ENCODE assay signal across 9 mouse cellular contexts in genomic region chr15:81008689-81009123, GRCm38 (mm10). TPM values are rescaled to one million over a fixed set of nuclear protein-coding genes. Genes with fewer than 3 reads are reported as not detected.
DNase-seq lines count a peak whose midpoint lies in the region; ATAC-seq and TF ChIP-seq lines count a peak whose summit lies in the region.
"Had no signal": no experiment of that assay in that cellular context is flagged by ENCODE, and none has a peak within 500 bp of the region (broad histone marks: within the 10 kb centered on the region; RNA-seq: fewer than 3 reads in every experiment).

No protein-coding gene starts in this region.

- no peaks in the 10 kb centered on the region for H3K9me3 ChIP-seq in liver, embryonic 14.5 days (ENCODE audit: control insufficient read depth, low read length)
- no peaks in the 10 kb centered on the region for H3K9me3 ChIP-seq in liver, embryonic 12.5 days (replicated peaks)

- WGBS in liver, embryonic 14.5 days (ENCODE audit: insufficient replicate concordance) = 59% methylated on average over 10 of the region's 10 CpGs
- 63% methylated on average over 10 of the region's 10 CpGs for whole genome bisulfite sequencing in liver, embryonic 12.5 days (ENCODE audit: insufficient replicate concordance)

- no peaks in the 10 kb centered on the region for H3K36me3 ChIP-seq in liver, embryonic 14.5 days (replicated peaks; ENCODE audit: control insufficient read depth, insufficient read depth, low read depth)
- peaks cover 72% of the 10 kb centered on the region for H3K36me3 ChIP-seq in liver, embryonic 12.5 days

- no peaks in the 10 kb centered on the region for H3K4me1 ChIP-seq in liver, embryonic 14.5 days (replicated peaks; ENCODE audit: control insufficient read depth in 2 of 2, insufficient read depth in 2 of 2, low read length in 1 of 2)
- H3K4me1 ChIP-seq in liver, embryonic 12.5 days = 0 out of 2 replicates have a peak, but pooled peaks cover under 1% of the 10 kb centered on the region

- H3K27me3 ChIP-seq in liver, embryonic 14.5 days (ENCODE audit: control insufficient read depth, insufficient read depth, low read length) = no peaks in the 10 kb centered on the region
- no peaks in the 10 kb centered on the region for H3K27me3 ChIP-seq in liver, embryonic 12.5 days (replicated peaks)

- no peak for TF ChIP-seq POLR2A in brain, embryonic 14.5 days (IDR thresholded peaks at IDR 0.05; ENCODE audit: borderline replicate concordance, extremely low read depth, insufficient read depth, insufficient read length, poor library complexity, severe bottlenecking)

- no peak for ATAC-seq in liver, embryonic 14.5 days (ENCODE audit: insufficient read depth)
- no peak for ATAC-seq in liver, embryonic 12.5 days
- ATAC-seq in megakaryocyte, adult 5-6 weeks (ENCODE audit: poor library complexity, severe bottlenecking) = peak; percentile 77

- no peak overlapping the region for H3K27ac ChIP-seq in liver, embryonic 14.5 days
- H3K27ac ChIP-seq in liver, embryonic 12.5 days = no peak overlapping the region

- no peak overlapping the region for H3K4me2 ChIP-seq in liver, embryonic 14.5 days (ENCODE audit: low read depth)
- no peak overlapping the region for H3K4me2 ChIP-seq in liver, embryonic 12.5 days

- peak; percentile 48 for DNase-seq in adrenal gland, postnatal 14 days
- DNase-seq in adrenal gland, adult (ENCODE audit: inconsistent age in 2 of 2, low spot score in 1 of 2) = no peak
- peak in 1 of 3 experiments; percentile 9 for DNase-seq in liver, embryonic 14.5 days (ENCODE audit: low read depth in 3 of 3, low spot score in 3 of 3)
- peak; percentile 30 for DNase-seq in brain, embryonic 14.5 days (ENCODE audit: low read depth)
- DNase-seq in right cerebral cortex, postnatal 14 days = no peak
- DNase-seq in cerebellum, postnatal 36 days = no peak

- no peak for TF ChIP-seq EP300 in liver, embryonic 14.5 days (IDR thresholded peaks at IDR 0.05; ENCODE audit: low read depth)

- H3K9ac ChIP-seq in liver, embryonic 14.5 days (replicated peaks) = no peak overlapping the region
- H3K9ac ChIP-seq in liver, embryonic 12.5 days = no peak overlapping the region

- no peak overlapping the region for H3K4me3 ChIP-seq in liver, embryonic 14.5 days (ENCODE audit: insufficient read depth in 1 of 2, low read depth in 2 of 2, low read length in 2 of 2)
- no peak overlapping the region for H3K4me3 ChIP-seq in liver, embryonic 12.5 days
- H3K4me3 ChIP-seq: erythroblast, embryonic 14.5 days had no signal

- TF ChIP-seq CTCF in liver, embryonic 14.5 days (IDR thresholded peaks at IDR 0.05; ENCODE audit: low read depth) = peak; percentile 64
- TF ChIP-seq CTCF in brain, embryonic 14.5 days (IDR thresholded peaks at IDR 0.05; ENCODE audit: borderline replicate concordance, extremely low read depth, insufficient read depth, insufficient read length) = peak; percentile 49; the same call in 1 of the 2 replicates

RNA-seq across cellular contexts. Expression of gene Sgsm3, which starts 31.1 kb away (rescaled TPM):
- 17.3 and 25.8 TPM in 2 replicates for total RNA-seq in adrenal gland, postnatal 14 days (2021)
- 7.4 and 8.5 TPM in 2 replicates for polyA plus RNA-seq in liver, embryonic 14.5 days (2012; rRNA removed)
- polyA plus RNA-seq in liver, embryonic 14.5 days (2014; fragmentation: Nextera tagmentation; extraction: Ambion mirVana) = 6.2 and 7.5 TPM in 2 replicates
- polyA plus RNA-seq in liver, embryonic 12.5 days (2016; fragmentation: Nextera tagmentation; extraction: Ambion mirVana) = 17.6 and 18.1 TPM in 2 replicates
- 63.9 and 69.5 TPM in 2 replicates for polyA plus RNA-seq in brain, embryonic 14.5 days (2012; rRNA removed)
- 3.4 and 5.9 TPM in 2 replicates for total RNA-seq in megakaryocyte, adult 5-6 weeks (2015)
- total RNA-seq in megakaryocyte, adult 5-6 weeks (2017) = 20.0 and 20.7 TPM in 2 replicates

Comparison
In these comparisons a context has a peak if more than half of its experiments do, and no peak if none do; other contexts are left out.
1. DNase-seq: peak in adrenal gland, postnatal 14 days (single experiment) and brain, embryonic 14.5 days (single experiment); none in adrenal gland, adult (0 of 2), right cerebral cortex, postnatal 14 days (single experiment) and cerebellum, postnatal 36 days (0 of 2).